Mouse (Mus musculus) C2C12 (cell line): ENCODE results near the gene Kirrel.

Experiments
- CEBPB ChIP-seq: IDR thresholded peaks from one replicate; pipeline ENCODE4 v1.6.1; 2011; ENCODE audit warnings: low read depth, mild to moderate bottlenecking, control low read depth, moderate library complexity
- CTCF ChIP-seq: IDR thresholded peaks from one replicate; pipeline ENCODE4 v1.5.1; 2011; ENCODE audit not compliant: control insufficient read depth, insufficient read depth, insufficient read length
- MYOG ChIP-seq: IDR thresholded peaks from one replicate; pipeline ENCODE4 v1.6.1; 2011; ENCODE audit not compliant: control insufficient read depth, insufficient read length; ENCODE audit errors: extremely low read depth
- USF1 ChIP-seq: IDR thresholded peaks from one replicate; pipeline ENCODE4 v1.6.1; 2011; ENCODE audit warnings: low read depth, mild to moderate bottlenecking, control low read depth, moderate library complexity

DNA sequence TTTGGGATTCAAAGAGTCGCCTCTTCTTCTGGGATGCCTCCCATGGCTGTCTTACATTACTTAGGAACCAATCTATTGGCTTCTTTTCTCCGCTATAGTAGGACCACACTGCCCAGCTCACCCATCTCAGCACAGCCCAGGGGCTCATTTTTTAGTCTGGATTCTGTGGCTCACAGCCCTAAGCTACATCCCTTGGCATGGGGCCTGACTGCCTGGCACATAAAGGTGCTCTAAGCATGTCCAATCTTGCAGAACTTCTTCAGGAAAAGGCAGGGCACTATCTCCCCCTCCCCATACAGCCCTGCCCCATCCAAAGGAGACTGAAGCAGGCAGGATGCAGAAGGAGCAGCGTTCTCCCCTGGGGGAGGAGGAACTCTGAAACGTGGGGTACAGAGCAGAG lies 73.6 kb downstream of the Kirrel start:
- TF ChIP-seq CTCF (no peak), CEBPB (no peak), USF1 (no peak), MYOG (no peak)
